Mouse (Mus musculus) testis, adult 2 months (tissue): ENCODE data around the gene Fam13a.

Source experiments
- CTCF ChIP-seq: fragments of 200-500 bp; IDR thresholded peaks from 2 replicates; pipeline ENCODE4 v1.5.1; 2012; ENCODE audit warnings: low read depth, mild to moderate bottlenecking, inconsistent platforms, low read length, moderate library complexity; ENCODE audit not compliant: control insufficient read depth, insufficient read depth, insufficient replicate concordance
- POLR2A ChIP-seq: fragments of 200-500 bp; IDR thresholded peaks from 2 replicates; pipeline ENCODE4 v1.6.1; 2012; ENCODE audit warnings: low read depth, mild to moderate bottlenecking, inconsistent platforms, low read length, moderate library complexity; ENCODE audit not compliant: control insufficient read depth

DNA sequence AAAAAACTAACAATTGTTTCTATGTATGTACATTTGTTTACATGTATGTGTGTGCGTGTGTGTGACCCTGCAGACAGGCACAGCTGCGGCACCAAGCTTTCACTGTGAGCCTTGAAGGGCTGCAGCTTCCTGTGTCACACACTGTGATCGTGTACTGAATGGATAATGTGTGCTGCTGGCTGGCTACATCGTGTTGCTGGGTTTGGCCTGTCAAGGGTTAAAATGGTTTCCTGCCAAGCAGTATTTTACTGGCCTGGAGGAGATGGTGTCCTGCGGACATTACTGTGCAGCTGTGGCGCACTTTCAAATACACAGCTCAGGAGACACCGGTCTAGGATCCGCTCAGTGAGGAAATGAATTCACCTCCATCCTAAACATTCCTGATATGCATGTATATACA, 121.2 kb downstream of the Fam13a start:
- TF ChIP-seq CTCF (no peak), POLR2A (no peak)
